Mouse (Mus musculus) olfactory bulb, adult 2 months (tissue): ENCODE measurements around the gene Plb1.

Source experiments
- CTCF ChIP-seq: fragments of 200-500 bp; IDR thresholded peaks from 2 replicates; pipeline ENCODE4 v1.5.1; 2012; ENCODE audit warnings: low read depth, mild to moderate bottlenecking, low read length, moderate library complexity; ENCODE audit not compliant: insufficient read depth
- POLR2A ChIP-seq: fragments of 200-500 bp; IDR thresholded peaks from 2 replicates; pipeline ENCODE4 v1.6.1; 2012; ENCODE audit warnings: mild to moderate bottlenecking, low read depth, low read length, moderate library complexity; ENCODE audit not compliant: insufficient read depth

GRCm38 (mm10) chr5:32216465-32216864 lies 16.0 kb upstream of the Plb1 start:
- TF ChIP-seq CTCF (no peak), POLR2A (no peak)
